Mouse (Mus musculus) Muller cell, postnatal 12 days (primary cell): ENCODE measurements around the gene Nicn1.

Source experiments
- DNase-seq: peaks from one replicate; pipeline ENCODE4 v3.0.0-alpha.2; 2015; ENCODE audit errors: inconsistent ontology term

Nicn1 gene

DNA sequence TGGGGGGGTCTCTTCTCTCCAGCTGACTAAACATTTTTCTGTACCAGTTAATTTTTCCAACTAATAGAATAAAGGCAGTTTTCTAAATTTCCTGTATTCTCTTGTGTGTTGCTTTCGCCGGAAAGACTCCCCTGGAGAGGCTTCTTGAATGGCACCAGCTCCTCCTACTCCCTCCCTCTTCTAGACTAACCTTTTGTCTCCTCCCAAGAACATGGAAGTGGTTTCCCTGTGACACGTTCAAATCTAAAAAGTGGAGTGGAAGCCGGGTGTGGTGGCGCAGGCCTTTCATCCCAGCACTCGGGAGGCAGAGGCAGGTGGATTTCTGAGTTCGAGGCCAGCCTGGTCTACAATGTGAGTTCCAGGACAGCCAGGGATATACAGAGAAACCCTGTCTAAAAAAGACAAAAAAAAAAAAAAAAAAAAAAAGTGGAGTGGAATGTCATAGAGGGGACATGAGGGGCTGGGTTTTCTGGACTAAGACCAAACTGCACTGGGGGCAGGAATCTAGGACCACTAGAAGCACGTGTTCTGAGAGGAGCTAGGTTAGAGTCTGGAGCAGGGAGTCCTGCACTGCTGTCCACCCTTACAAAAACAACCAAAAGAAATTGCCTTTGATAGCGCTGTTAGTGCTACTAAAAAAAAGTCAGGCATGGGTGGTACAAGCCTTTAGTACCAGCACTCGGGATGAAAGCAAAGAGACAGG, 47.8 kb downstream of the Nicn1 start:
- no peak for DNase-seq

DNA sequence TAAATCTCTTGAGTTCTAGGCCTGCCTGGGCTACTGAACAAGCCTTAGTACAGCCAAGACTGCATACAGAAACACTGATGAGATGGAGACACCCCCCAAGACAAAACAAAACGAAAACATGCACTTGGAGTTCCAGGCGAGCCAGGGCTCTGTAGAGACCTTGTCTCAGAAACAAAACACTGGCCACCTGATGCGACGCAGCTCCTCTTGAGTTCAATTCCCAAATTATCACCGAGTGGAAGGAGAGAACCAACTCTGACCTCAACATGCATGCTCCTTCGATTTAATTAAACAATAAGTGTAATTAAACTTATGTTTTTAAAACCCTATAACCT, 48.3 kb downstream of the Nicn1 start:
- DNase-seq, result no peak

GRCm38 (mm10) chr9:108338886-108339781, 48.9 kb downstream of the Nicn1 start, which contains the start of gene Gpx1:
TSS of gene Gpx1 (plus strand) at chr9:108338903.
- DNase-seq, result peak; percentile 93

DNA sequence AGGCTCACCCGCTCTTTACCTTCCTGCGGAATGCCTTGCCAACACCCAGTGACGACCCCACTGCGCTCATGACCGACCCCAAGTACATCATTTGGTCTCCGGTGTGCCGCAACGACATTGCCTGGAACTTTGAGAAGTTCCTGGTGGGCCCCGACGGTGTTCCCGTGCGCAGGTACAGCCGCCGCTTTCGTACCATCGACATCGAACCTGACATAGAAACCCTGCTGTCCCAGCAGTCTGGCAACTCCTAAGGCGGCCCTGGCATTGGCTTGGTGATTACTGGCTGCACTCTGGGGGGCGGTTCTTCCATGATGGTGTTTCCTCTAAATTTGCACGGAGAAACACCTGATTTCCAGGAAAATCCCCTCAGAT, 49.6 kb downstream of the Nicn1 start:
- no peak for DNase-seq

GRCm38 (mm10) chr9:108340258-108341138, 50.3 kb downstream of the Nicn1 start:
- DNase-seq, result no peak

DNA sequence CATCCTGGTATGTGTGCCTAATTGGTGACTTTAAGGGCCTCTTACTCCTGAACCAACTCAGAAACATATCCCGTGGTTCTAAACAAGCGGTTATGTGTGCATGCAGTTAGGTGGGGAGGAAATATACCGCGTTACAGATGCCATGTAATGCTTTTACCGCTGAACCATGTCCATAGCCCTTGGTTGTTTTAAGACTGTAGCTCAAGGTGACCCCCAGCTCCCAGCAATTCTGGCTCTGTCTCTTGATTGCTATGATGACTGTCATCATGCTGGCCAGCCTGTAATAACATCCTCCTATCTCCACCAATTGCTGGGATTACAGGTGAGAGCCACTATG, 50.9 kb downstream of the Nicn1 start:
- DNase-seq, result no peak

DNA sequence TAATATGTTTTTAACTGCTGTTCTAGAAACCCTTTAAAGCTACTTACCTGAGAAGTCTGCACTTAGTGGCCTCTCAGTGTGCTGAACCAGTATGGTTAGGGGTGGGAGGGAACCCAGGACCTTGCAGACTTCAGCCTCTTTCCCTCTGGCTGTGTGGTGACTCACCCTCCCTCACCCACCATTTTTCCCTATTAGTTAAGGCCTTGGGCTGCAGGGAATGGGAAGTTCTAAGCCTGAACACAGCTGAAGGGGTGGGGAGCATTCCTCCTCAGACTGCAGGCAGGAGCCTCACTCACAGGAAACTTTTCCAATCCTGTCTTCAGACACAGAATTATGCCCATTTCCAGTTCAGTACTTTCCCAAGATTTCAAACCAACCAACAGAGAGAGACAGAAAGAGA, 51.6 kb downstream of the Nicn1 start:
- peak; percentile 78 for DNase-seq

DNA sequence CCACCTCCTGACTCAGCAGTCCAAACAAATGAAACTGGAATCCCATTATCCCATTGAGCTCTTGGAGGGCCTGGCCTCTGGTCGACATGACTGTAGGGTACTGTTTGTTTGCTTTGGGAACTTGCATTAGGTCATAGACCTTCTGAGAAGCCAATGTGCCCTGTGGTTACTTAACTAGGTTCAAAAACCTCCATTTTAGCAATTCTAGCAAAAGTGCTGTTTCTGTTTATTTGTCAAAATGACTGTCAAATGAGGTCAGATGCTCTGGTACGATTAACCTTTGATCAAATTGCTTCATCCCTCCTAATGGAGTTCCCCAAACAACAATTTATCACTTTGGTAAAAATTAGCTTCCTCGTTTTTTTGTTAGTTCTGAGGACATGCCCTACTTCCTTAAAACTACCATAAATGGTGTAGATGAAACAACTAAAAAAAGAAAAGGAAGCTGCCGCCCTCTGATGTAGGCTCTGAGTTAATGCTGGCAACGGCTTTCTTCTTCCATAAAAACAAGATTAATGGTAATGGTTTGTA, 52.1 kb downstream of the Nicn1 start:
- DNase-seq, result peak; percentile 71

GRCm38 (mm10) chr9:108343331-108343730, 53.1 kb downstream of the Nicn1 start:
- DNase-seq, result no peak

GRCm38 (mm10) chr9:108343835-108344234, 53.6 kb downstream of the Nicn1 start:
- no peak for DNase-seq

DNA sequence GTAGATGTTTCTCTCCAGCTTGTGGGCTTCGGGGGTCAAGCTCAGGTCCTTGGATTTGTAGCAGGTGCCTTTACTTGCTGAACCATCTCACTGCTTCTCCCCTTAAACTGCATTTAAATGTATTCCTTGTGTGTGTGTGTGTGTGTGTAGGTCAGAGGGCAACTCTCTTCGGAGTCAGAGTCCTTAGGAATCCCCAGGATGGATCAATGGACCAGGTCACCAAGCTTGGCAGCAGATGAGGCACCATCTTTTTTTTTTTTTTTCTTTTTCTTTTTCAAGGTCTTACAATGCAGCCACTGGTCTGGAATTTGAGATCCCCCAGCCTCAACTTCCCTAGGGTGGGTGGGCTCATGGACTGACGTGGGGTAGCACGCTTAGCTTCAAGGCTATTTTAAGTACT, 54.2 kb downstream of the Nicn1 start:
- DNase-seq, result no peak
